Mouse (Mus musculus) 416B (cell line): ENCODE measurements around the gene Efna5.

Source experiments
- DNase-seq: peaks from one replicate; pipeline ENCODE4 v3.0.0; 2011; ENCODE audit warnings: low read depth

The Efna5 gene

DNA sequence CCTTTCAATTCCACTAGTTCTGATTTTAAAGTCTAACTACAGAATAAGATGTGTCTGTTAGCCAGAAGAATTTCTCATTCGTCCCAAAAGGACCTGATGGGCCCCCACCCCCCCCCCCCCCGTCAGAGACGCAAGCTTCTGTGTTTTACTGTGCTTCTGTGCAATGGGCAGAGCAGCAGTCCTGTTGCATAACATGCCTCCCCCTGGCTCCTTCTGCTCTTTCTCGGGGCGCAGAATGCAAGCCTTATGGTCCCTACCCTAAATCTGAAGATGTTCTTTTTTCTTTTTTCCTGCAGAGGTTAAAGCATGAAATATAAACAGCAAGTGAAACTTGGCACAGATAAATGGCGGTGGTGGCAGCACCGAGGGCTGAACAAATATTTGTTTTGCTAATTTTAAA lies 224.5 kb downstream of the Efna5 start:
- DNase-seq = no peak

DNA sequence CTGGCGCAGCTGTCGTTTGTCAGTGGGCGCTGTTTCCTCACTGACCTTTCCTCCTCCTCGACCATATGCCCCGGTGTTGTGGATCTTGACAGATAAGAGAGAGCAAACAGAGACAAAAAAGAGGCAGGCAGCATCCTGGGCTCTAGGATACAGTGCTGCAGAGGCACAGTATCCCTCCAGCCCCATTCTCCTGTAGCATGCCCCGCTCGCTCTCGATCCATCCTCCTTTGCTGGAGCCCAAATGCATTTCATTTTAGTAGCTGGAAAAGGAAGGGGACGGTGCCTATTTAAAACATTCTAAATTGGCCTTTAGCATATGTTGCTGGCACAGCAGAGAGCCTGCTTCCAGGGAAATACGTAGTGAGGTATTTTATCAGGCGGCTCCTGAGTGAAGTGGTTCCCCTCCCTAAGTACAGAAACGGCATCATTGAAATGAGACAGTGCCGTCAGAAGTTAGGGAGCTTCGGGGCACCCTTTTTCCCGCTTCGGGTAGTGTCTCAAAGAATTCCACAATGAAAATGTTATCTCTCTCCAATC lies 225.2 kb downstream of the Efna5 start:
- no peak for DNase-seq

DNA sequence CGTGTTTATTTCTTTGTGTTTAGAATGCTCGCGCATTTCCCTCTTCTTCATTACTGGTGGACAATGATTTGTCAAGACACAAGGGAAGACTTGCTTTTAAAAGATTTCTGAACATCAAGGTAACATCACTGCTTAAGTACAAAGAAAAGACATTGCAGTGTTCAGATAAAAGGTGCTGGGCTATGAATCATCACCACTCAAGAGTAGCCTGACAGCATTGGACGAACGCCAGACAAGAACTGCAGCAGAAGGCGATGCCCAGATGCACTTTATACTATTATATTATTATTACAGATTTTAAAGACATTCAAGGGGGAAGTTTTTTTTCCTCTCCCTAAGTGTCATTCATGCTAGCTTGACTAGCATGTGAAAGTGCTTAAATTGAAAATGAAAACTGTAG lies 228.7 kb downstream of the Efna5 start:
- DNase-seq = peak; percentile 23

DNA sequence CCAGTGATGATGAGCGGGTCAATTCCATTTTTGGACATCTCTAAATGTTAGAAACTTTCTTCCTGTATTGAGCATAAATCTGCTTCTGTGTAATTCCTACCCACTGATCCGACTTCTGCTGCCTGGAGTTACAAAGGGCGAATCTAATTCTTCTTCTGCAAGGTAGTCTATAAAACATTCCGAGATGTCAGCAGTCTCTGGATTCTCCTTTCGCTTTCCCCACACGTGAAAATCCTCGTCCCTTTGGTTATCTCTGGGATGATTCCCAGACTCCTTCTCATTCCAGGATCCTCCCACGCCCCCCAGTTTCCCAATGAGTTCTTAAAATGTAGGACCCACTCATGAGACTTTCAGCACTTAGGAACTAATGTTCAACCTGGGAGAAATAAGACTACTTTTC lies 229.4 kb downstream of the Efna5 start:
- DNase-seq = no peak

DNA sequence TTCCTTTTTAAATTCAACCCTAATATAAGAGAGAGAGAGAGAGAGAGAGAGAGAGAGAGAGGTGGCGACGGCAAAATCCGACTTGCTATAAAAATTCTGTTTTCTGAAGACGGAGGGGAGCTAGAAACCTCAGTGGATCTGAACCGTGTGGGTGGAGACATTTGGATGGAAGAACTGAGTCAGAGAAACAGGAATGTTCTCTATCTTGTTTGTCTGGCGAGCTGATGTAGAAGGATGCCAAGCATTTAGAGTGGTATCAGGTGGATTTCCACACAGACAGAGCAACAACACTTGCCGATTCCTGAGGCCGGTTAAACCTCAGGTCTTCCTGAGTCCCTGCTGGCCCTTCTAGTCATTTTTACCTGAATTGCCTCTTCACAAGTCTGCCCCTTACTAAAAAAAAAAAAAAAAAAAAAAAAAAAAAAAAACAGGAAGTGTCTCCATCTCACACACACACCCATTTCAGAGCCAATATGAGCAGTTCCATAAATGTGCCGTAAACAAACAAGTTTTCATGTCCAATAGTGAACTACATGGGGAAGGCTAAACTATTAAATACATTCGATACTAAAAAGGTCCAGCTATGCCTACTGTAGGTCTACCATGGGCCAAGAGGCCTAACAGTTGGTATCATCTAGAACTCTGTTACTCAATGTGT lies 231.7 kb downstream of the Efna5 start:
- DNase-seq = no peak

DNA sequence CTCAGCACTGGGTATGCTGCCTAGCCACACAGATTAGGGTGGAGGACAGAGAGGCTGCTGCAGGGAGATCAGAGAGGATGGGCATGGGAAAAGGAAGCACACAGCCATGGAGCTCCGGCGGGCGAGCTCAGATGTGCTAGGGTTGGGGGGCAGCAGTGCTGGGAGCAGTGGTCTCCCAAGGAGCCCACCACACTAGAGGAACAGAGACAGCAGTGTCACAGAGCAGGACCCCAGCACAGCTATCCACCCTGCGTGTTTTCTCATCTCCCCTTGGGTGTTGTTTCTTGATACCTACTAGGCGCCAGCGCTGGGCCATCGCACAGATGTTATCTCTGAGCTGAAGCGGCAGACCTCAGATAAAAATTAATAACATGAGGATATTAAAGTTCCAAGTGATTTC lies 234.3 kb downstream of the Efna5 start:
- no peak for DNase-seq

DNA sequence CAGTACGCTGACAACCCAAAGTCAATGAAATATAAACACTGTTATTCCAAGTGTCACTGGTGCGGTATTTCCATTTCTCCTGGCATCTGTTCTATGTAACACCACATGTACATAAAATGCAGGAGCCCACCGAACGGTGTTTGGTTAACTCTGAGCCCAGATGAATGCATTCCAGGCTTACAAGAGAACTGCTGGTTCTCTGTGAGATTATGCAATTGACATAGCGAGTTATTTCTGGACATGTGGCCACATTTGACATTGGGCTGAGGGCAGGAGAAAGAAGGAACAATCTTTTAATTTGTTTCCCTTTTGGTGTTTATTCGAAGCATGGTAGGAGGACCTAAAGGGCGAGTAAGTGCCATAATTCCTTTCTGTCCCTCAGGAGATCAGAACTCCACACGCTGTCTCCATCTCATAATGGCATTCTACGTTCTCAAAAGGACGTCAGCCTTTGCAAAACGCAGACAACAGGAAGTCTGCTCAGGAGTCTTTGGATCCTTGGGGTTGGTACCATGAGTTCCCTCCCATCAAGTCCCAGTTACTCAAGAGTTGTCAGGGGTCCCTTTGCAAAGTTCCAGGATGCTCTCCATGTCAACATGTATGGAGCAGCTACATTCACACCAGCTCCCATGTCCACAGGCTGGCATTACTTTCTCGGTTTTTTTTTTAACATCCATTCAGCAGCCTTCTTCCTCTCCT lies 238.5 kb downstream of the Efna5 start:
- no peak for DNase-seq

DNA sequence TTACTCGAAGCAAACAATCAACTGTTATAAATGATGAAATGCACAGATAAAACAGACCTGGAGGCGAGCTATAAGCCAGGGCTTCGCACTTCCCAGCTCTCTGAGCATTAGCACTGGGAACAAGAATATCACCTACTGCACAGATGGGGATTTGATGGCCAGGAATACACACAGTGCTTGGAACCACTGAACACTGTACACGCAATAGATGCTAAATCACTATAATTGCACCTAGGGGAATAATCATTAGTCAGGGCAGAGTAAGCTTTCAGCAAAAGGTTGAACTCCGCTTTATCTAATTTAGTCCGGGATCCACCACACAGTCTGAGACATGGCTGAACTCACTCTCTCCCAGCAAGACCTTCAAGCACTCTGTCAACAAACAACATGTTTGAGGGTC lies 240.5 kb downstream of the Efna5 start:
- no peak for DNase-seq

DNA sequence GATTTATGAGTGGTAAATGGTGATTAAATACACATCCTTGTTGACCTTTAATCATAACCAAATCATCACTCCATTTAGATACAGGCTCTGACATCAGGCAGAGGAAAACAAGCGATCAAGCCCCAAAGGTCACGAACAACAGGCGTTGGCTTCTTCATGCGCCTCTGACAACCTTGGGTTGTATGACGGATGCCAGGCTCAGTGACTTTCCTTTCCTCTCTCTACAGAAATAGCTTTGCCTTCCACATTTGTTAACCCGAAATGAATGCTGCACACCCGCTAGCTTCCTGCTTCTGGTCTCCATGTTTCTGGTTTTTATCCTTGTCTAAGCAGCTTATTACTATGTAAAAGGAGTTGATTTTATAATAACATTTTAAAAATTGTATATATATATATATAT lies 244.2 kb downstream of the Efna5 start:
- DNase-seq = no peak

DNA sequence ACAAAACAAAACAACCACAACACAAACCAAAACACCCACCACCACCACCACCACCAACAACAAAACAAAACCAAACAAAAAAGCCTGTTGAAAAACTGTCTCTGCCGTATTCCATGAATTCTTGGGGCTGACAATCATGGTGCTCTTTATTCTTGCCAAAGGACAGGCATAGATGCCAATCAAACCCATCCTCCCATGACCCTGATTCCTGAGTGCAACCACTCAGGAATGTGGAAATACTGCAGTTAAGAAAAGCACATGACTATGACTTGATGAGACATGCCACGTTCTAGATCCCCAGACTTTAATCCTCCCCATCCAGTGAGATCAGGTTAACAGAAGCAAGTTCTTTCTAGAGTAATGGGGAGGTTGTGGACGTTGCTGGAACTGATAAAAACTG lies 246.2 kb downstream of the Efna5 start:
- no peak for DNase-seq

DNA sequence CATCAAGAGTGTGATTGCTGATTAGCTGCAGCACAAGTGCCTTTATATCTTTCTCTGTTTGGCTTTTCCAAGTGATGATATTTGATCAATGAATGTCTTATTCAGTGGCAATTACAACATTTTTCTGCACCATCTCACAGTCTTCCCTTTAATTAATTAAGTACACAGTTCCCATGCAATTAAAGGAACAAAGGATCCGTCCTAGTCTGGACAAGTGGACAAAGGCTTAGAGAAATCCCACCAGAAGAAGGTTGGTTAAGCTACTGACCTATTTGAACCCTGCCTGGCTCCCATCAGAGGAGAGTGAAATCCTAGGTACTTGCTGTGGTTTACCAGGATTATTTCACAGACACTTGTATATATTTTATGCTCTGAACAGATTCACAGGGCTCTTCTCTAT lies 252.6 kb downstream of the Efna5 start:
- DNase-seq = no peak

DNA sequence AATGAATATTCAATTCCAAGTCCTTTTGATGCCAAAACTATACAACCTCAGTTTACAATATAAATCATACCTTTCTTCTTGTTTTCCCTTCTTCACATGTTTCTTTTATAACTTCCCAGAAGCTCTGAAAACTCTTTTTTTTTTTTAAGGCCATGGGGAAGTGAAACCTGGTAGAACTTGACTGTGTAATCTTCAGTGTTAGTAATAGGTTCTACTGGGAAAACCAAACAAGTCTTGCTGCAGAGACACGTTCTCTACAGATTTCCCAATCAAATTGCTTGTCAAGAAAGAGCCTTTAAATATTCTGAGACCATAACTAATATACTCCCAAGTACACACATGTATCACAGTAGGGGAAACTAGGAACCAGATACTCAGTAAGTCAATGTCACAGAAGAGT lies 253.6 kb downstream of the Efna5 start:
- DNase-seq = no peak

DNA sequence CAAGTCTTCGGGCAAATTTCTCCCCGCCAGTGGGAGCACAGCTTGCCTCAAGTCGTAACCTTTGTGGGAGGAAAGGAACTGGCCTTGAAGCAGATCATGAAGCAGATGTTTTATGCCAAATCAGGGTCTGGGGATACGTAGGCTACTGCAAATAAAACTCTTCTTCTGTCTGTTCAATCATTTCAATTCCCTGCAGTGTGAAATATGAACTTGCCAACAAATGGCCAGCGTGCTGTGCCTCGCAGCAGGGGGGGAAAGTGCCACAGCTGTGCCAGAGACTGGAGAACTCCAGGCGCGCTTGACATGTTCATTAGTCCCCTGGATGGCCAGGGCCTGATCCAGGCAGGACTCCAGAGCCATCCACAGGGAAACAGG lies 255.5 kb downstream of the Efna5 start:
- no peak for DNase-seq

DNA sequence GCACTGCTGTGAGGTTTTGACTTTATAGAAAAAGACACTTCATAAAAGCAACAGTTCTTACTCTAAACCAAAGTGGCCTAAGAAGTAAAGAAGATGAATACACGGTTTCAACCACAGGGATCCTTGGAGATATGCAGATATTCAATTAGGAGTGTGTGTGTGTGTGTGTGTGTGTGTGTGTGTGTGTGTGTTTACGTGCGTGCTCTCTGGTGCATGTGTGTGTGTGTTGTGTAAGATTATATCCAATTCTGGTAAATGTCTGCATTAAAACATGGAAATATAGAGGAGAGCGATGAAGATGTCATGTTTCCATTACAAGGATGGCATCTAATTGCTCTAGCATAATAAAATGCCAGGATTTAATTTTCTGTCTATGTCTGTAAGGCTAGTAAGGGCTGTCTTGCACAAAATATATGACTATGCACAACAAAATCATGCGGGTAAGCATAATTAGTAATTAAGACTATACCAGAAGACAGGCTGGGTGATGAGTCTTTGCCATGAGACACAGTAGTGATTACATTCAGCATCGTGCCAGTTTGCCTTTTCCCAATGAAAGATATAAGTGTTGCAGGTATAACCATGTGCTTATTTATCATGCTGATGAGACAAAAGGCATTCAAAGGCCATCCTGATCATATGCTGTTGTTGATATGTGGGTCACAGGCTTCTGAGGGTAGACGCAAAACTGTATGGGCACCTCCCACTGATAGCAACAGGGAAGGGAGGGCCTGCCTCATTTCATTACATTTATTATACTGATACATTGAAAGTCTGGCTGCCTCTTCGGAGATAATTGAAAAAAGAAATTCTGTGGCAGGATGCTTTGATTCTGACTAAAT lies 256.1 kb downstream of the Efna5 start:
- no peak for DNase-seq

DNA sequence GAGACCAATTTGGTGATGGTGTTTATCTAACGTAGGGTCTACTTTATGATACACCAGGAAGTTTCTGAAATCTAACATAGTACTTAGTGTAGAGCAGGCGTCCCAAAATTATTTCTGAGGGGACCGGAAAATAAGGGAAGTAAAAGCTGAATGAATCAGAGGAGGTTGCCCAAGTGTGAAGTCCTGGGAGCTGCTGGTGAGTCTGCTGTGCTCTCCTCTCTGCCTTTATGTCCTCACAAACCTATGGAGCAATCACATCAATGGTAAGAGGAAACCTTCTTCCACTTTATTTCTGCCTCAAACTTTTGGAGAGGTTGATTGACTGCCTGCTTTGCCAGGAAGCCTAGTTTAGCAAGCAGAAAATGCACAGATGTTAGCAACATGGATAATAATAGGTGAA lies 257.9 kb downstream of the Efna5 start:
- no peak for DNase-seq

DNA sequence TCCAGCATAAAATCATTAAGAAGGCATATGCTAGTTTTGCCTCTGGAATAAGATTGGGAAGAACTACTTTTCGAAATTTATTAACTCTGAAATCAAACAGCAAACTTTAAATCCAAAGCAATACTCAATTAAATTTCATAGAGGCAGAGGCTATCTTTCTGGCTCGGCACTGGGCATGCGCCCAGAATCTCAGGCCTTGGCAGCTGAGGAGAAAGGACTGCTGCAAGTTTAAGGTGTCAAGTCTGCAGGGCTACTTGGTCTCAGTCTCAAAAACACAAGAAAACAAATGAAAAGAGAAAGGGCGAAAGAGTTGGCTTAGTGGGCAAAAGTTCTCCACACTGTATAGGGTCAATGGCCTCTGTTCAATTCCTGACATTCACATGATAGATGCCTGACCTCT lies 258.6 kb downstream of the Efna5 start:
- DNase-seq = no peak

DNA sequence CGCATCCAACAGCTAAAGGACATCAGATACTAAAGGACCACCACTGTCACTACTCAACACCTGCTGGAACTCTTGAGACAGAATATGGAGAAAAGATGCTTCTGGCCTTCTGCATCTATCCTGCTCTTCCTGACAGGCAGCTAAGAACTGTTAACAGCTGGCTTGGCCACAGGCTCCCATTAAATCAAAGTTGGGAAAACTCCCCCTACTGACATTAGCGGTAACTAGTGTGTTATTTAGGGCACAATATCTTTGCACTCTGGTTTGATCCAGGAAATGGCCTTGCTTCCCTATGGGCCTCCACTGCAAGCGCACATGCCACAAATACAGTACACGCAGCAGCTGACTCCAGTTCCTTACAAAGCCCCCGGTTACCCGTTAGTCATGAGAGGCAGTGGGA lies 266.0 kb downstream of the Efna5 start:
- no peak for DNase-seq

DNA sequence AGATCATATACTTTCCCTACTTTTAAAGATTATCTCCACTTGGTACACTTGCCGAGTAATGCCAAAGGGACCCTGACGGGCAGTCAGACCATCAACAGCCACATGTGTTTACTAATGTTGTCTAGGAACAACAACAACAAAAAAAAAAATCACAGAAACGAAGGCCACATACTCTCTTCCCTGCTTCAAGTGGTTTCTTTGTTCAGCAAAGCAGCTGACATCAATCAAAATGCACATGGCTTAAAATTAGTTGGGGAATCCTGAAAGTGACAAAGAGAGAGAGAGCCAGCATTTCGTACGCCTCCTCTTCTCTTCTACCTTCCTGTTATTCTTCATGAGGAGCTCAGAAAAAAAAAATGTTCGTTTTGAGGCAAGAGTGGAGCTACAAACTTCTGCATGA lies 266.4 kb downstream of the Efna5 start:
- DNase-seq = no peak

DNA sequence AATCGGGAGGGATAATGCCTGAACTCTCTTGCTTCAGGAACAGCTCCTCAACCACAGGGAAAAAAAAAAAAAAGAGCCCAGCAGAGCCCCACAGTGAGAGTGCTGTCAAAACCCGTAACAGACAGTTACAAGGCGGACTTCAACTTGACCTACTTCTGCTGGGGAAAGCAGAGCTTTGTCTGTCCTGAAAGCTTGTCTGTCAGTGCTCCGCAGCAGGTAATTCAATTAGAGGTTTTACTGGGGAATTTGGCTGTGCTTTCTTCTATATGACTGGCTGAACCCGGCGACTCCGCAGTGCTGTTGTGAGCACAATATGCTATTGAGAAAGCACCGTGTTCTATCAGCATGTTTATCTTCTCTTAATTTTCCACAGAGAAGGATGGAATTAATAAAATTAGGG lies 266.9 kb downstream of the Efna5 start:
- DNase-seq = no peak

DNA sequence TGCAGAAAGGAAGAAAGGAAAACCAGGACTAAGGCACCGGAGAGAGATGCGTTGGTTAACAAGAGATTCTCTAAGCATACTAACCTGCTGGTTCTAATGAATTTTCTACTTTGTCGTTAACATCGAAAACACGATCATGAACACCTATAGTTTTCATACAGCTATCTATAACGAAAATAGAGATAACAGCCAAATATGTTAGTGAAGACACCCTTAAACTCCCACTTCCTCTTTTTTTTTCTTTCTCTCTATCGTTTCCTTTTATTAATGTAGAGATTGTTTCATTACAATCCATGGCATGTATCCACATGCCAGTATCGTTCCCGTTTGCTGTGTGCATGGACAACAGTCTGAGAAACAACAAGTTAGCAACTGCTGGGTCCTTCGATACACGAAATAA lies 267.9 kb downstream of the Efna5 start:
- DNase-seq = no peak

DNA sequence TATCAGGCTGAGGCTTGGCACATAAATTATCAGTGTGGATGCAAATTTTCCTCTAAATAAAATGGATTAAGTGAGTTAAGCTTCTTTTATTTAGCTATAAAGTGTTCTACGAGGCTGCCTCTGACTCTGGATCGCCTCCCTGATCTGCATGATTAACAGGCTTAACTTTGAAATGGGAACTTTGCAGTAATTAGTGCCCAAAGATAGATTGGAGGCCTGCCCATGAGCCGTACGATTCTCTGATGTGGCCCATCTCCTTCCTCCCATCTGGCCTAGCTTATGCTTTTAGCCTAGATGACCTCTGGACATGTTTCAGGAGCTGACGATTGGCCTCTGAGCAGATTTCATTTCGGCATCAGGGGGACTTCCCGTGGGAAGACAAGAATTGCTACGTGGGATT lies 273.0 kb downstream of the Efna5 start:
- DNase-seq = no peak

DNA sequence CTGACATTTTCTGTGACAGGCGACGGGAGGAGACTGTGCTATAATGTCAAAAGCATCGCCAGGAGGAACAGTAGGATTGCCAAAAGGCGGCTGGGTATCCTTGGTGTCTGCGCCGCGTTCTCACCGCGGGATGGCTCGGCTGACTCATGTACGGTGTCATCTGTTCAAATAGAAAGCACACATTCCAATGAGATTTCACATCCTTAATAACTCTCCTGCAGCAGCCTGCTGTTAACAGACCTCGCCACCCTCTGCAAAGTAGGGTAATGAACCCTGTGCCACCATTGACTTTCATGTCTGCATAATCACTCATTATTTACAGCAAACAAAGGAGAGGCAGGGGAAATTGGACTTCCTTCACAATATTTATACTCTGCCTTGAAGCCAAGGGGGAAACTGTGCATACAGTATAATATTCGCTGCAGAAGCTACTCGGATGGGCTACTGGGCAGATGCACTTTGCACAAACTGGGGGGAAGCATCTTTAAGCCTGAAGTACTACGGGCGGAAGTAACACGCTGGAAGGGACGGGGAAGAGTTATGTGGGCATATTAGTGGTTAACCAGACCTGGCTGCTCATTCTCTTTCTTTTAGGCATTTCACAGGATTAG lies 273.7 kb downstream of the Efna5 start:
- no peak for DNase-seq

DNA sequence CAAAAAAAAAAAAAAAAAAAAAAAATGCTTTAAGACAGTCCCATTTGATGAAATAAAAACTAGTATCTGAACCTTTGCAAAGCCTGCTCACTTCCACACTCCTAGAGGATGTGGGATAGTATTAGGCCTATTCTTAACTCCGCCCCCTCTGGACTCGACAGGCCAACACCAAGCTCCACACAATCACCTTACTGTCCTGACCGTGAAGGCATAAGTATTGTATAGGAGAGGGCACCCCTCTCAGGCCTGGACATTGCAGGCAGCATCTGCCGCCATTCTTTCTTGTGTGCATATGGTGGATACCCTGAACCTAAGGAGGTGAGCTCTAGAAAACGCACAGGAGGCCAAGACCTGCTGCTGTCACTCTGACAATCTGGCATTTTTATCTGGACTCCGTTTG lies 274.4 kb downstream of the Efna5 start:
- DNase-seq = no peak
